Mouse (Mus musculus) hindbrain, embryonic 13.5 days (tissue): ENCODE data around the gene Stk24. TPM values are rescaled to one million over a fixed set of nuclear protein-coding genes. Genes with fewer than 3 reads are reported as not detected.
"Not testable (repeated sequence)": the region's sequence is repeated elsewhere in the genome, so short reads cannot be mapped to it uniquely, and the experiment has no call there.

Experiments used
- ATAC-seq: fragments of 200-750 bp; cut with Nextera tagmentation; 2 replicates; pipeline ENCODE4 v1.8.0; 2017; ENCODE audit warnings: moderate TSS enrichment; ENCODE audit not compliant: low FRiP score
- H3K27ac ChIP-seq: fragments of 300-500 bp; sonication (generic); 2 replicates; pipeline ENCODE4 v1.5.1; 2015; ENCODE audit warnings: inconsistent platforms, mild to moderate bottlenecking, moderate library complexity
- H3K27me3 ChIP-seq: fragments of 300-500 bp; sonication (generic); 2 replicates; pipeline ENCODE4 v1.6.1; 2015; ENCODE audit warnings: mild to moderate bottlenecking, inconsistent platforms
- H3K36me3 ChIP-seq: fragments of 300-500 bp; sonication (generic); 2 replicates; pipeline ENCODE4 v1.6.1; 2015; ENCODE audit warnings: mild to moderate bottlenecking, inconsistent platforms
- H3K4me1 ChIP-seq: fragments of 300-500 bp; sonication (generic); replicated peaks from 2 replicates; pipeline ENCODE4 v1.6.1; 2015; ENCODE audit warnings: inconsistent platforms
- H3K4me2 ChIP-seq: fragments of 300-500 bp; sonication (generic); 2 replicates; pipeline ENCODE4 v1.6.1; 2015; ENCODE audit warnings: inconsistent platforms, mild to moderate bottlenecking, moderate library complexity
- H3K4me3 ChIP-seq: fragments of 300-500 bp; sonication (generic); 2 replicates; pipeline ENCODE4 v1.5.1; 2015; ENCODE audit warnings: mild to moderate bottlenecking, inconsistent platforms
- H3K9ac ChIP-seq: fragments of 300-500 bp; sonication (generic); 2 replicates; pipeline ENCODE4 v1.6.1; 2015; ENCODE audit warnings: mild to moderate bottlenecking, inconsistent platforms
- H3K9me3 ChIP-seq: fragments of 300-500 bp; sonication (generic); 2 replicates; pipeline ENCODE4 v1.6.1; 2016; ENCODE audit warnings: inconsistent platforms
- WGBS: fragments of 180-500 bp; shearing (Covaris S2); methylation state at CpG from one replicate; pipeline ENCODE4 v1.1.7; 2015; 5-methylcytosine and 5-hydroxymethylcytosine counted together
- polyA plus RNA-seq: library from polyadenylated mRNA; unstranded; fragments of >200 nt; fragmentation: Nextera tagmentation; extraction: Ambion mirVana; gene quantifications from 2 replicates; pipeline ENCODE4 v1.2.1, GENCODE M21; 2015

The Stk24 gene
- polyA plus RNA-seq: 20.2 TPM in 2 replicates

DNA sequence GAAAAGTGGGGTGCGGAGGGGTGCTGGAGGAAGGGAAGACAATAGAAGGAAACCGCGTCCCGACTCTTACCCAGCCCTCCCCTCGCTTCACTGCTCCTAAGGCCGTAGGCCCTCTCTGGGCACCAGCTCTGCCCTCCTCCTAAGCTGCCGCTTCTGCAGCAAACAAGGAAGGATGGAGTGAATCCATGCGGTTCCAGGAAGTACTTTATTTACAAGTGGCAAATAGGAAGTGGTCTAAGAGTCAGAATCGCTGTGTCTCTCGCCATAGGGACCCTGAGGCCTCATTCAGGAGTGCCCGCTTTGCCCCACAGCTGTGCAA is at the start of gene Stk24:
Gene Stk24 (minus strand): TSS at position 185 of the 319 bp plus-strand sequence.
- ATAC-seq: peak; percentile 60
- Histone ChIP-seq H3K27me3 (no peaks in the 10 kb centered on the region), H3K36me3 (no peaks in the 10 kb centered on the region), H3K4me1 (peaks cover 30% of the 10 kb centered on the region), H3K4me3 (peak within 1 kb of the TSS; percentile 96), H3K9me3 (no peaks in the 10 kb centered on the region), H3K27ac (peak within 1 kb of the TSS; percentile 88), H3K4me2 (peak within 1 kb of the TSS; percentile 91), H3K9ac (peak within 1 kb of the TSS; percentile 95)
- 5% methylated on average over 11 of the region's 11 CpGs for WGBS

GRCm38 (mm10) chr14:121428148-121428547 is 48.3 kb upstream of the Stk24 start:
- no peaks in the 10 kb centered on the region for H3K4me1 ChIP-seq
- WGBS: 88% methylated on average over 4 of the region's 4 CpGs
- no peak for ATAC-seq

DNA sequence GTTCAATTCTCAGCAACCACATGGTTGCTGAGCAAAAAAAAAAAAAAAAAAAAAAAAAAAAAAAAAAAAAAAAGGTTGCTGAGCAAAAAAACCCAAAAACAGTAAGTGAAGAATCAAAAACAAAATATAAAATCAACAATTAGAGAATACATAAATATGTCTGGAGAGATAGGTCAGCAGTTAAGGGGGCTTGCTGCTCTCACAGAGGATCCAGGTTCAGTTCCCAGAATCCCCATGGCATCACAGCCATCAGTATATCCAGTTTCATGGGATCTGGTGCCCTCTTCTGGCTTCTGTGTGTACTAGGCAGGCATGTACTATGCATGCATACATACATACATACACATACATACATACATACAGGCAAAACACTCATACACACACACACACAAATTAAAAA is 46.9 kb upstream of the Stk24 start:
- H3K4me2 ChIP-seq: no peak overlapping the region
- no peaks in the 10 kb centered on the region for H3K4me1 ChIP-seq
- no peak overlapping the region for H3K4me3 ChIP-seq
- H3K9me3 ChIP-seq: no peaks in the 10 kb centered on the region
- H3K36me3 ChIP-seq: no peaks in the 10 kb centered on the region
- H3K27me3 ChIP-seq: no peaks in the 10 kb centered on the region
- H3K9ac ChIP-seq: no peak overlapping the region
- no peak overlapping the region for H3K27ac ChIP-seq
- no peak for ATAC-seq

More at GRCm38 (mm10) chr14:121428148-121428547, 48.3 kb upstream of the Stk24 start:
- H3K27me3 ChIP-seq: no peaks in the 10 kb centered on the region
- H3K27ac ChIP-seq: no peak overlapping the region
- no peaks in the 10 kb centered on the region for H3K36me3 ChIP-seq
- H3K9ac ChIP-seq: no peak overlapping the region
- no peak overlapping the region for H3K4me2 ChIP-seq
- no peak overlapping the region for H3K4me3 ChIP-seq
- H3K9me3 ChIP-seq: no peaks in the 10 kb centered on the region

GRCm38 (mm10) chr14:121425004-121425793 is 45.4 kb upstream of the Stk24 start:
- no peak for ATAC-seq
- 85% methylated on average over 7 of the region's 7 CpGs for WGBS
- Histone ChIP-seq H3K4me1 (no peaks in the 10 kb centered on the region), H3K27me3 (no peaks in the 10 kb centered on the region), H3K27ac (no peak overlapping the region), H3K4me2 (no peak overlapping the region), H3K36me3 (no peaks in the 10 kb centered on the region), H3K4me3 (no peak overlapping the region), H3K9ac (no peak overlapping the region), H3K9me3 (no peaks in the 10 kb centered on the region)

GRCm38 (mm10) chr14:121423341-121423751 is 43.5 kb upstream of the Stk24 start:
- no peak for ATAC-seq
- Histone ChIP-seq H3K9ac (no peak overlapping the region), H3K27ac (no peak overlapping the region), H3K27me3 (no peaks in the 10 kb centered on the region), H3K4me1 (no peaks in the 10 kb centered on the region), H3K9me3 (no peaks in the 10 kb centered on the region), H3K4me2 (no peak overlapping the region), H3K4me3 (no peak overlapping the region), H3K36me3 (no peaks in the 10 kb centered on the region)
- WGBS: 66% methylated on average over 7 of the region's 7 CpGs

DNA sequence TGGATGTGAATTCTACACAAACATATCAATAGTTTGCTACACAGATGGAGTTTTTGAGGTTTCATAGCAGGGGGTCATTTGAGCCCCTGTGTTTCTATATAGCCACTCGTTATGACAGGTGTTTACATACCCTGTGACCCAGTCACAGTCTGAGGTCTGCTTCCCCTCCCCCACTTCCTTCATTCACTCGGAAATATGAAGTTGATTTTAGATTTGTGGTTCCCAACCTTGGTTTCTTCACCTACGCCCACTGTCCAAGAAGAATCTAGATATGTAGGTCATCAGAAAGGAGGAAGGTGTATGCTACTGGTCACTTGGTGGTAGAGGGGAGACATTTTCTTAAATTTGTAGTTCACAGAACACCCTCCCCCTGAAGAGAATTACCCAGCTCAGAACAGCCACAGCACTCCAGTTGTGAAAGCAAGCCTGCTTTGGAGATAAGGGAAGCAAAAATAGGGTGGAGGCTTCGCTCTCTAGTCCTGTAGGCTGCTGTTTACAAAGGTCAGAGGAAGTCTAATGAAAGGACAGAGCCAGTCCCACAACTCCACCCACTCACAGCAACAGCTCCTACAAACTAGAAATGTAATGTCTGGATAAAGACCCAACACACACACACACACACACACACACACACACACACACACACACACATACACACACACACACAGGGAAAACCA is 43.0 kb upstream of the Stk24 start:
- no peak overlapping the region for H3K4me2 ChIP-seq
- 81% methylated on average over 4 of the region's 4 CpGs for WGBS
- no peaks in the 10 kb centered on the region for H3K27me3 ChIP-seq
- no peaks in the 10 kb centered on the region for H3K9me3 ChIP-seq
- no peak for ATAC-seq
- no peaks in the 10 kb centered on the region for H3K36me3 ChIP-seq
- H3K4me3 ChIP-seq: no peak overlapping the region
- H3K27ac ChIP-seq: no peak overlapping the region
- no peaks in the 10 kb centered on the region for H3K4me1 ChIP-seq
- H3K9ac ChIP-seq: no peak overlapping the region

DNA sequence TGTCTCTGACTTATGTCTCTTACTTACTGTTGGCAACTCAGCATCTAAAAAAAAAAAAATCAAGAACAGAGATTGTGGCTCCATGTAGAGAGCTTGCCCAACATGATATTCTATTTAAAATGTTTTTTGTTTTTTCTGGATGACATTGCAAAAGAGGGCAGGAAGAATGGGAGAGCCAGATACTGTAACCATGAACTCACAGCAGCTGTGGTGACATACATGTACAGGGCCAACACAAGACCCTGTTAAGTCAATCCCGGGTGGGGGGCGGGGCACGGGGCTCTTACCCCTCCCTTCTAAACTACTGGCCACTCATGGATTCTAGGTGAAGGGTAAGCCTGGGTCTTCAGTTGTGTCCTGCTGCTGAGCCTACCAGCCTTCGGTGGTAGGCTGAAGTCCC is 42.2 kb upstream of the Stk24 start:
- Histone ChIP-seq H3K4me3 (no peak overlapping the region), H3K9me3 (no peaks in the 10 kb centered on the region), H3K4me2 (no peak overlapping the region), H3K4me1 (no peaks in the 10 kb centered on the region), H3K27ac (no peak overlapping the region), H3K27me3 (no peaks in the 10 kb centered on the region), H3K36me3 (no peaks in the 10 kb centered on the region), H3K9ac (no peak overlapping the region)
- WGBS: 94% methylated on average over 4 of the region's 4 CpGs
- no peak for ATAC-seq

DNA sequence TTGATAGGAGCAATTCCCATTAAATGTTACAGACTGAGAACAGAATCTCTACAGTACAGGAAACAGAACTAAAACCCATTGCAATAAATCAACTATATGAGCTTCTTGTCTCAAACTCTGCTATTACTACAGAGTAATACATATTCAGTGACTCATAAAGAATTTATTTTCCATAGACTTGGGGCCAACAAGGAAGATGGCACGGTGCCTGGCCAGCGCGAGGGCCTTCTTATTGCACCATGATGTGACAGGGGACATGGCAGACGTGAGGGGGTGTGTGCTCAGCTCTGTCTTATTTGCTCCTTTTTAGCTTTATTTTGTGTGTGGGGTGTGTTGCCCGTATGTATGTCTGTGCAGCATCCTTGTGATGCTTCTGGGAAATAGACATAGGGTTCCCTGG is 37.8 kb upstream of the Stk24 start:
- Histone ChIP-seq H3K4me1 (no peaks in the 10 kb centered on the region), H3K36me3 (no peaks in the 10 kb centered on the region), H3K9ac (no peak overlapping the region), H3K27ac (no peak overlapping the region), H3K4me3 (no peak overlapping the region), H3K27me3 (no peaks in the 10 kb centered on the region), H3K4me2 (no peak overlapping the region), H3K9me3 (no peaks in the 10 kb centered on the region)
- 88% methylated on average over 5 of the region's 5 CpGs for WGBS
- ATAC-seq: no peak

DNA sequence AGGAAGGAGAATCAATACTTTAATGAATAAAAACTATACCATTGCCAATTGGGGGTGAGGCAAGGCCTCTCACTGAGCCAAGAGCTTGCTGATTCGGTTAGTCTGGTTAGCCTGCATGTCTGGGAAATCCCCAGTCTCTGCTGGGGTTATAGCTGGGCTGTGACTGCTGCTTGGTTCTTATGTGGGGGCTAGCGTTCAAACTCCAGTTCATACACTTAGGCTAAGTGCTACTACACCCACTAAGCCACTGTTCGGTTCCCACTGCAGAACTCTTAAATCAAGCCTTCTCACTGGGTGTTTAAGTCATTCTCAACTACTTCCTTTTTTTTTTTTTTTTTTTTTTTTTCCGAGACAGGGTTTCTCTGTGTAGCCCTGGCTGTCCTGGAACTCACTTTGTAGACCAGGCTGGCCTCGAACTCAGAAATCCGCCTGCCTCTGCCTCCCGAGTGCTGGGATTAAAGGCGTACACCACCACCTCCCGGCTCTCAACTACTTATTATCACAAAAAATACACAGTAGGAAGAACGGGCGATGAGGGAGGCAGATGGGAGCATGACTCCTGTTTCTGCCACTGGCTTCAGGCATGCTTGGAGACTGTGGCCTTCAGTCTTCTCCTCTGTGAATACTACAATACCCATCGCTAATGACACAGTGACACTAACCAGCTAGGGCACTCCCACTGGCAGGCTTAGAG is 37.0 kb upstream of the Stk24 start:
- no peak overlapping the region for H3K27ac ChIP-seq
- ATAC-seq: no peak
- 93% methylated on average over 10 of the region's 12 CpGs for WGBS
- no peaks in the 10 kb centered on the region for H3K4me1 ChIP-seq
- no peak overlapping the region for H3K4me2 ChIP-seq
- H3K9ac ChIP-seq: no peak overlapping the region
- H3K9me3 ChIP-seq: no peaks in the 10 kb centered on the region
- H3K27me3 ChIP-seq: no peaks in the 10 kb centered on the region
- H3K4me3 ChIP-seq: no peak overlapping the region
- H3K36me3 ChIP-seq: no peaks in the 10 kb centered on the region

GRCm38 (mm10) chr14:121414635-121415241 is 34.9 kb upstream of the Stk24 start:
- H3K27me3 ChIP-seq: no peaks in the 10 kb centered on the region
- H3K27ac ChIP-seq: no peak overlapping the region
- H3K4me3 ChIP-seq: no peak overlapping the region
- H3K36me3 ChIP-seq: no peaks in the 10 kb centered on the region
- no peak overlapping the region for H3K9ac ChIP-seq
- no peaks in the 10 kb centered on the region for H3K9me3 ChIP-seq
- no peak overlapping the region for H3K4me2 ChIP-seq
- 91% methylated on average over 6 of the region's 6 CpGs for WGBS
- H3K4me1 ChIP-seq: no peaks in the 10 kb centered on the region
- ATAC-seq: no peak

- H3K9me3 ChIP-seq, H3K27ac ChIP-seq, H3K36me3 ChIP-seq, H3K4me3 ChIP-seq, H3K4me2 ChIP-seq, H3K27me3 ChIP-seq, H3K4me1 ChIP-seq, H3K9ac ChIP-seq, ATAC-seq: not testable (repeated sequence)
- 100% methylated on average over 1 of the region's 1 CpGs for WGBS
These were observed 33.9 kb upstream of the Stk24 start for GRCm38 (mm10) chr14:121413726-121414125.

- no peak for ATAC-seq
- Histone ChIP-seq H3K36me3 (no peaks in the 10 kb centered on the region), H3K9ac (no peak overlapping the region), H3K4me2 (no peak overlapping the region), H3K27ac (no peak overlapping the region), H3K9me3 (no peaks in the 10 kb centered on the region), H3K4me1 (peaks cover 4% of the 10 kb centered on the region; the same call in 1 of the 2 replicates), H3K4me3 (no peak overlapping the region), H3K27me3 (no peaks in the 10 kb centered on the region)
- WGBS: 88% methylated on average over 3 of the region's 3 CpGs
These were observed 29.1 kb upstream of the Stk24 start for GRCm38 (mm10) chr14:121408944-121409343.
